Mouse (Mus musculus): ENCODE measurements around the gene Plekhg1.

- TF ChIP-seq CTCF (IDR thresholded peaks at IDR 0.05) (no peak), POLR2A (IDR thresholded peaks at IDR 0.05; ENCODE audit: insufficient read depth, low read depth, low read length) (no peak), EP300 (IDR thresholded peaks at IDR 0.05; ENCODE audit: insufficient read depth, low read depth, low read length) (no peak)
Observed at GRCm38 (mm10) chr10:3873467-3873866, 133.3 kb downstream of the Plekhg1 start.
